Mouse (Mus musculus) lung, embryonic 14.5 days (tissue): Measurements from ENCODE around the gene 9430097D07Rik. TPM values are rescaled to one million over a fixed set of nuclear protein-coding genes. Genes with fewer than 3 reads are reported as not detected.
A peak's percentile ranks its signal among the peaks of the same experiment; 100 is the strongest.

Experiments
- ATAC-seq: fragments of 200-750 bp; cut with Nextera tagmentation; 2 replicates; pipeline ENCODE4 v1.8.0; 2017; ENCODE audit warnings: mild to moderate bottlenecking, moderate TSS enrichment, moderate library complexity; ENCODE audit not compliant: insufficient read depth
- DNase-seq: peaks from one replicate; pipeline ENCODE4 v3.0.0-alpha.2; 2015
- H3K27ac ChIP-seq: fragments of 300-500 bp; sonication (generic); 2 replicates; pipeline ENCODE4 v1.5.1; 2014; ENCODE audit warnings: low read depth, mild to moderate bottlenecking, moderate library complexity
- H3K27me3 ChIP-seq: fragments of 300-500 bp; sonication (generic); 2 replicates; pipeline ENCODE4 v1.6.1; 2014; ENCODE audit warnings: low read length, control low read depth; ENCODE audit not compliant: insufficient read depth
- H3K36me3 ChIP-seq: fragments of 300-500 bp; sonication (generic); 2 replicates; pipeline ENCODE4 v1.6.1; 2014; ENCODE audit warnings: control low read depth; ENCODE audit not compliant: insufficient read depth
- H3K4me1 ChIP-seq: fragments of 300-500 bp; sonication (generic); 2 replicates; pipeline ENCODE4 v1.6.1; 2014; ENCODE audit warnings: antibody characterized with exemption, control low read depth; ENCODE audit not compliant: insufficient read depth
- H3K4me2 ChIP-seq: fragments of 300-500 bp; sonication (generic); 2 replicates; pipeline ENCODE4 v1.6.1; 2014; ENCODE audit warnings: mild to moderate bottlenecking
- H3K4me3 ChIP-seq: fragments of 300-500 bp; sonication (generic); 2 replicates; pipeline ENCODE4 v1.5.1; 2014; ENCODE audit warnings: low read depth, low read length
- H3K9ac ChIP-seq: fragments of 300-500 bp; sonication (generic); 2 replicates; pipeline ENCODE4 v1.6.1; 2014
- H3K9me3 ChIP-seq: fragments of 300-500 bp; sonication (generic); 2 replicates; pipeline ENCODE4 v1.6.1; 2016; ENCODE audit warnings: low read depth, low read length, control low read depth
- CTCF ChIP-seq: IDR thresholded peaks from 2 replicates; pipeline ENCODE4 v1.5.1; 2016; ENCODE audit warnings: antibody characterized with exemption, low read depth
- WGBS: fragments of 180-500 bp; shearing (Covaris S2); extraction: QIAGEN DNeasy Blood & Tissue Kit; methylation state at CpG from one replicate; pipeline ENCODE4 v1.1.7; 2014; 5-methylcytosine and 5-hydroxymethylcytosine counted together
- polyA plus RNA-seq: library from polyadenylated mRNA; unstranded; fragments of >200 nt; fragmentation: Nextera tagmentation; extraction: Ambion mirVana; gene quantifications from 2 replicates; pipeline ENCODE4 v1.2.1, GENCODE M21; 2014

The 9430097D07Rik gene
- polyA plus RNA-seq, 1 experiment from 2014 or later = not detected

DNA sequence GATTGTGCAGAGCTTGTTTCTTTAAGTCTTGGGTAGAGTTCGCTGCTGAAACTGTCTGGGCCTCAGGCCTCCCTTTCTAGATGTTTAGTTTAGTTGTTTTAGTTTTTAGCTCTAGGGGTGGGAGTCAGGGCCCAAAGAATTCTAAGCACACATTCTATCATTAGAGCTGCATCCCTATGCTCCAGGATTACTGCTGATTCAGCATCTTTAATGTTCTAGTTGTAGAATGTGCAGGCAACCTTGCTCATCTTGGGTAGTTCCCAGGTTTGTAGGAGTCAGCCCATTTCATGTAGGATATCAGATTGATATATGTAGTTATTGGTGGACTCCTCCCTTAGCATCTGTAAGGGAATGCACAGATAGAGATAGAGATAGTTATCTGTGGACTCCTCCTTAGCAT is 41.6 kb upstream of the 9430097D07Rik start:
- Histone ChIP-seq H3K27ac (no peak overlapping the region), H3K4me1 (peaks cover 31% of the 10 kb centered on the region), H3K36me3 (peaks cover 50% of the 10 kb centered on the region), H3K4me3 (no peak overlapping the region), H3K4me2 (no peak overlapping the region), H3K27me3 (no peaks in the 10 kb centered on the region), H3K9me3 (0 out of 2 replicates have a peak, but pooled peaks cover 4% of the 10 kb centered on the region), H3K9ac (no peak overlapping the region)
- no peak for TF ChIP-seq CTCF
- WGBS = 91% methylated on average over 1 of the region's 1 CpGs
- ATAC-seq (no peak), DNase-seq (no peak)

DNA sequence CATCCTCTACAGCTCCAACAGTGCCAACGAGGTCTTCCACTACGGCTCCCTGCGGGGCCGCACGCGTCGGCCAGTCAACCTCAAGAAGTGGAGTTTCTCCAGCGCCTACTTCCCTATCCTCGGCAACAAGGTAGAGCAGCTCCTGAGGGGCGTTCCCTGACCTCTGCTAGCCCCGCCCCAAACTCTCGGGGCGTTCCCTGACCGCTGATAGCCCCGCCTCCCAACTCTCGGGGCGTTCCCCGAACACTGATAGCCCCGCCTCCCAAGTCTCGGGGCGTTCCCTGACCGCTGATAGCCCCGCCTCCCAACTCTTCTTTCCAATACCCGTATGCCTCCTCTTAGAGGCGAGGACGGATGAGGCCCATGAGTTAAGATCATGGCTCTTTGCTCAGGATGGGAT is 36.8 kb upstream of the 9430097D07Rik start:
- no peak for TF ChIP-seq CTCF

DNA sequence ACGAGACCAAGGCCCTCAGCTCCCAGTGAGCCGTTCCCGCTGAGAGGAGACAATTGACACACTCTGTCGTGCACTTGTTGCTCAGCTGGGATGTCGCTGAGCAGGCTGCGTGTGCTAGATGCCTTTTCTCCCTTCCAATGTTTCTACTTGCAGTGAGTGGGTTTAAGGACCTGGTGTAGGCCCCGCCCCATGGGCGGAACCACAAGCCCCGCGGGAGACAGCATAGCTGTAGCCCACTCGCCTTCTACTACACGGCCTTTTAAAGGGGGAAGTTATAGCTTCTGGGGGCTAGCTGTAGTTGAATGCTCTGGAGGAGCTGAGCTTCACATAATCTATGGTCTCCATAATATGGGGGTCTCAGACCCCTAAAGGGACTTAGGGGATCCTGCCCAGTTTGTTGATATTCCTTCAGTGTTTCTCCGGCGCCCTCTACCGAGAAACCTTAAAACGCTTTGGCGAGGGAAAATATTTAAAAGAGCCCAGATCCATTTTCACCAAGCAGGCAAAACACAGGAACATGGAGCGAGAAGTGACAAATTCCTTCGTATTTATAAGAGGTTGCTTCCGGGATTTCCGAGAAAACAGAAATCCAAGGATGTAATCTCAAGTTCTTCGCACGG is 35.2 kb upstream of the 9430097D07Rik start:
- H3K4me3 ChIP-seq = peak overlapping the region; percentile 35
- H3K27ac ChIP-seq = peak overlapping the region; percentile 4; the same call in 1 of the 2 replicates
- WGBS = 10% methylated on average over 23 of the region's 23 CpGs

More for the DNA sequence above, 36.8 kb upstream of the 9430097D07Rik start:
- Histone ChIP-seq H3K9ac (no peak overlapping the region), H3K4me3 (no peak overlapping the region), H3K4me2 (no peak overlapping the region), H3K27ac (no peak overlapping the region), H3K9me3 (0 out of 2 replicates have a peak, but pooled peaks cover under 1% of the 10 kb centered on the region), H3K27me3 (no peaks in the 10 kb centered on the region), H3K36me3 (peaks cover 31% of the 10 kb centered on the region), H3K4me1 (0 out of 2 replicates have a peak, but pooled peaks cover 9% of the 10 kb centered on the region)
- 73% methylated on average over 26 of the region's 26 CpGs for WGBS
- DNase-seq (no peak), ATAC-seq (no peak)

DNA sequence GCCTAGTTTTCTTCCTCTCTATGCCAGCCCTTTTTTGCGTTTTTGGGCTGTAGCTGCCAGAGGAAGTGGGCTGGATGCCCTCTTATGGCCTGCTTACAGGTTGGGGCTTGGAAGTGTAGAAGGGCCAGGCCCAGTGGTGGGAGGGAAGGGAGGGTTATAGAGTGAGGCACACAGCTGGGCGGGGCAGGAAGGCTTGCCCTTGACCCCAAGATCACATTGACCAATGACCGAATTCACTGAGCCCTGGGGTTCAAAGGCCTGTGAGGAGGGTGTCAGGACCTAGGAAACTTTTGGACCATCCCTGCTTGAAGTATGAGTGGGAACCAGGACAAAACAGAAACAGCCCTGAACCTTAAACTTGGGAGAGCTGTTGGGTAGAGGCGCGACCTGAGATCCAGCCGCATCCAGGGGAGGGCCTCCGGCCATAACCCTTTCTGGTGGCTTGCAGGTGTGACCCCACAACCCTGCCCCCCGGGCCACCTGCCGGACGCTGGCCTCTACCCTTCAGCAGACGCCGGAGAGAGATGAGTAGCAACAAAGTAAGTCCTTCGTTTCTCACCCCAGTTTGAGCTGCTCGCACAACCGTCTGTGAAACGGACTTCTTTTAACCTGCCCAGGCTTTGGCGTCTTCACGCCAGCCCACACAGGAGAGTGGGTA is 33.4 kb upstream of the 9430097D07Rik start:
- Histone ChIP-seq H3K9me3 (no peaks in the 10 kb centered on the region), H3K27me3 (no peaks in the 10 kb centered on the region), H3K9ac (peak overlapping the region; percentile 27; the same call in 1 of the 2 replicates), H3K36me3 (peaks cover 10% of the 10 kb centered on the region; the same call in 1 of the 2 replicates), H3K27ac (peak overlapping the region; percentile 55; the same call in 1 of the 2 replicates), H3K4me2 (peak overlapping the region; percentile 89), H3K4me3 (peak overlapping the region; percentile 78), H3K4me1 (0 out of 2 replicates have a peak, but pooled peaks cover 9% of the 10 kb centered on the region)
- no peak for TF ChIP-seq CTCF
- DNase-seq (no peak), ATAC-seq (no peak)
- 52% methylated on average over 18 of the region's 18 CpGs for WGBS

More for the DNA sequence above, 35.2 kb upstream of the 9430097D07Rik start:
- H3K9ac ChIP-seq = peak overlapping the region; percentile 30; the same call in 1 of the 2 replicates
- no peaks in the 10 kb centered on the region for H3K27me3 ChIP-seq
- ATAC-seq (no peak), DNase-seq (peak; percentile 79)
- H3K36me3 ChIP-seq = peaks cover 26% of the 10 kb centered on the region
- peak; percentile 54 for TF ChIP-seq CTCF
- H3K4me2 ChIP-seq = peak overlapping the region; percentile 60
- H3K4me1 ChIP-seq = 0 out of 2 replicates have a peak, but pooled peaks cover 9% of the 10 kb centered on the region
- H3K9me3 ChIP-seq = no peaks in the 10 kb centered on the region

DNA sequence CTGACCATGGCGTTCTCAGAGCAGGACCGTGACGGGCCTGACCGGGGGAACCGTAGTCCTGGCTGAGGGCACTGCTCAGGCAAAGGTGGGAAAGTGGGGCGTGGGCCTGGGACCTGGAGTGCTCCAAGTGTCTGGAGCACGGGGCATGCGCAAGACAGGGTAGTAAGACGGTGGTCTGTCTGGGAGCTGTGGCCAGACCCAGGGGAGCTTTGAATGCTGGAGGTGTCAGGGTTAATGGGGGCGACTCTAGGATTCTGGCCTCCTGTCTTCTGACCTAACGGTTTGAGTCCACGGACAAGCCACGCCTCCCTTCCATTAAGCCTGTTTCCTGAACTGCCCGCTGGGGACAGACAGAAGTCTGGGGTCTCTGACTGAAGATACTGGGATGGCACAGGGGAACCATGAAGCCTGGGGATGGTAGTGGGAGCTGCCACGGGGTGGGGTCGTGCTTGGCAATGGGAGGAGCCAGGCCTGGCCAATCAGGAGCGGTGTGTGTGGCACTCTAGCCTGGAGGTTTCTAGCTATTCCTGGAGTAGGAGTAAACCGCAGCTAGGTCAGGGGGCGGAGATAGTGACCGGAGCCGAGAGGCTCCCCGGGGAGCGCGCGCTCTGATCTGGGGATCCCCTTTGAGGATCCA is 32.8 kb upstream of the 9430097D07Rik start:
- peak; percentile 65 for ATAC-seq
- peak; percentile 35; the same call in 1 of the 2 replicates for TF ChIP-seq CTCF
- Histone ChIP-seq H3K27ac (peak overlapping the region; percentile 55), H3K4me3 (peak overlapping the region; percentile 78), H3K4me1 (0 out of 2 replicates have a peak, but pooled peaks cover 9% of the 10 kb centered on the region), H3K27me3 (no peaks in the 10 kb centered on the region), H3K9me3 (no peaks in the 10 kb centered on the region), H3K4me2 (peak overlapping the region; percentile 89), H3K36me3 (peaks cover 10% of the 10 kb centered on the region; the same call in 1 of the 2 replicates), H3K9ac (peak overlapping the region; percentile 27; the same call in 1 of the 2 replicates)
- peak; percentile 77 for DNase-seq
- WGBS = 6% methylated on average over 25 of the region's 25 CpGs

DNA sequence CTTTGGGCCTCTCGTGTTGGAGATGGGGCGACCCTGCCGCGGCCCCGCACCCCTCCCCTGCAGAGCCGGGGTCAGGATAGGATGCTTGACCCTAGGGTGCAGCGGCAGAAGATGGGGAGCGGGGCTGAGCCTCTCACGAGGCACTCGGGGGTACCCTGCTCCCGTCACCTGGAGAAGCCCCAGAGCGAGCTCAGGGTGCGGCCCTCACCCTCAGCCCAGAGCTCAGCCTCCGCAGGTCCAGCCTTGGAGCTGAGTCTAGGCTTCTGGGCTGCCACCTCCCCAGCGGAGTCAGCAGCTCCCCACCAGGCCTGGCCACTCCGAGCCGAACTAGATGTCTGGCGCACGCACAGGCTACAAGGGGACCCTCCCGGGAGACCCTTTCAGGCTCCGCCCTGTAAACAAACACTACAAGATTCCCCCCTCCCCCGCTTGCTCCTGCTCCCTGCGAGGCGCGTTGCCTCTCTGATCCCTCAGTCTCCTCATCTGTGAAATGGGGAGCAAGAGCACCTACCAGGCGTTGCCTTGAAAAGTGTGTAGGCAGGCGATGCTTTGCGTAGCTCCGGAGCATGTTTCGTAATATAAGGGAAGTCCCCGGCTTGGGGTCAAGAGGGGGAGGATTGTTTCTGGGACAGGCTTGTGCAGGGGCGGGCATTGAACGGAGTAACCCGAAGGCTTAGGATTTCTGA is 31.9 kb upstream of the 9430097D07Rik start:
- Histone ChIP-seq H3K27ac (peak overlapping the region; percentile 49; the same call in 1 of the 2 replicates), H3K27me3 (no peaks in the 10 kb centered on the region), H3K4me2 (peak overlapping the region; percentile 89), H3K4me3 (peak overlapping the region; percentile 78), H3K9ac (peak overlapping the region; percentile 78), H3K9me3 (no peaks in the 10 kb centered on the region), H3K4me1 (0 out of 2 replicates have a peak, but pooled peaks cover 9% of the 10 kb centered on the region), H3K36me3 (peaks cover 5% of the 10 kb centered on the region; the same call in 1 of the 2 replicates)
- ATAC-seq (peak; percentile 38), DNase-seq (peak; percentile 79)
- 5% methylated on average over 34 of the region's 34 CpGs for WGBS
- TF ChIP-seq CTCF = 0 out of 2 replicates have a peak, but pooled peaks have one; percentile 11
